Mouse (Mus musculus) ovary, postnatal 36 days (tissue): ENCODE results near the gene Ccl26.
"Not testable (repeated sequence)": the region's sequence is repeated elsewhere in the genome, so short reads cannot be mapped to it uniquely, and the experiment has no call there.

Experiments used
- DNase-seq: peaks from one replicate; pipeline ENCODE4 v3.0.0; 2022; ENCODE audit warnings: low spot score, mixed read lengths

Gene Ccl26

DNA sequence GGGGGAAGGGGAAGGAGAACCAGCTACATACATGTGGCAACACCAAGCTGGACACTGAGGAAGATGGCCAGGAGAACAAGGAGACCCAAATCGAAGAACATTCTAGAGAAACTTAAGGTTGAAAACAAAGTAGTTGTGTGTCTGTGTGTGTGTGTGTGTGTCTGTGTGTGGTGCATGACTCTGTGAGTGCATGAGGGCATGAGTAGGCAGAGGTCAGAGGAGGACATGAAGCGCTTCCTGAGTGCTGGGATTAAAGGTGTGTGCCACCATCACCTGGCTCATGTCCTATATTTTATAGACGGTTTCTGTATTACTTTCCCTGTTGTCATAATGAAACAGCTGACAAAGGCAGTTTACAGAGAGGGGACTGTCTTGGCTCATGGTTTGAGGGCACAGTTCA is at the start of gene Ccl26:
Gene Ccl26, minus strand, starts transcription at position 101 of the 400 bp plus-strand sequence.
- DNase-seq: no peak

DNA sequence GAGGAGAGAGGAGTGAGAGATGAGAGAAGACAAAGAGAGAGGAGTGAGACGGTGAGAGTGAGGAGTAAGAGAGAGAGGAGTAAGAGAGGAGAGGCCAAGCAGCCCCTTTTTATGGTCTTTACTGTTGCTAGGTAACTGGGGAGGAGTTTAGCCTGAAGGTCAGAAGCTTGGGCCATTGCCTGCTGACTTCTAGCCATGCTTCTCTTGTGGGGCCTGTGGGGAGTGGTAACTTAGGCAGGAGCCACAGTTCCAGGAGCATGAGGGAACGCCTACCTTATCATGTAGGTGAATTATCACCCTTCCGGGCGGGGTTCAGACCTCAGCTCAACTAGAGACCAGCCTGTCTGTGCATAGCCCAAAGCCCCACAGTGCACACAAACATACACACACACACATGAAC is 46.4 kb upstream of the Ccl26 start:
- DNase-seq: no peak

DNA sequence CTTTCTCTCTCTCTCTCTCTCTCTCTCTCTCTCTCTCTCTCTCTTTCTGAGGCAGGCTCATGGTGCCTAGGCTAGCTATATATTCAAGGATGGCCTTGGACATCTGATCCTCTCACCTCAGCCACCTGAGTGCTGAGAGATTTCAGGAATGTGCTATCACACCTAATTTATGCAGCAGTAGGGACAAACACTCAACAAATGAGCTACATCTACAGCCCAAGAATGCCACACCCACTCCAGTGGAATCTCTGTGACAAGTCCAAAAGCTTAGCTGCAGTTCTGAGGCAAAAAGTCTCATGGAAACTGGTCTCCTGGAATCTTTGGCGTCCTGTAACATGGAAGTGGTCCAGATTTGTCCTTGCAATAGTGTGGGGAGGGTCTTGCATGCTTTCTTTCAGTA is 44.2 kb upstream of the Ccl26 start:
- no peak for DNase-seq

DNA sequence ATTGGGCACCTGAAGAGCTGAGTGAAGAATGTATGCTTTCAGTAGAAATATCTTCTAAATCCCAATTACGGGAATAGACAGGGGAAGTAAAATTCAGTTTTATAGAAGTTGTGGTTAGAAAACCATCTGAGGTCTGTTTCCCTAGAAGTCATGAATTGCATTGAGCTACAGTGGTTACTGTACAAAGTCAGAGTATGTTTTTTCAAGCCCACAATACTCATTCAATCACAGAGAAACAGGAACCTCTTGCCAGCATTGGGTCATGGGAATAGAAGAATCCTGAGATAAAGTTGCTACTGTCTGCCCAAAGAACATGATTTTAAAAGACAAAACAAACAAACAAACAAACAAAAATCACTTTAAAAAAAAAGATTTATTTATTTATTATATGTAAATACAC is 43.3 kb upstream of the Ccl26 start:
- DNase-seq: not testable (repeated sequence)

DNA sequence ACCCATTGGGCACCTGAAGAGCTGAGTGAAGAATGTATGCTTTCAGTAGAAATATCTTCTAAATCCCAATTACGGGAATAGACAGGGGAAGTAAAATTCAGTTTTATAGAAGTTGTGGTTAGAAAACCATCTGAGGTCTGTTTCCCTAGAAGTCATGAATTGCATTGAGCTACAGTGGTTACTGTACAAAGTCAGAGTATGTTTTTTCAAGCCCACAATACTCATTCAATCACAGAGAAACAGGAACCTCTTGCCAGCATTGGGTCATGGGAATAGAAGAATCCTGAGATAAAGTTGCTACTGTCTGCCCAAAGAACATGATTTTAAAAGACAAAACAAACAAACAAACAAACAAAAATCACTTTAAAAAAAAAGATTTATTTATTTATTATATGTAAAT is 41.3 kb upstream of the Ccl26 start:
- DNase-seq: not testable (repeated sequence)

DNA sequence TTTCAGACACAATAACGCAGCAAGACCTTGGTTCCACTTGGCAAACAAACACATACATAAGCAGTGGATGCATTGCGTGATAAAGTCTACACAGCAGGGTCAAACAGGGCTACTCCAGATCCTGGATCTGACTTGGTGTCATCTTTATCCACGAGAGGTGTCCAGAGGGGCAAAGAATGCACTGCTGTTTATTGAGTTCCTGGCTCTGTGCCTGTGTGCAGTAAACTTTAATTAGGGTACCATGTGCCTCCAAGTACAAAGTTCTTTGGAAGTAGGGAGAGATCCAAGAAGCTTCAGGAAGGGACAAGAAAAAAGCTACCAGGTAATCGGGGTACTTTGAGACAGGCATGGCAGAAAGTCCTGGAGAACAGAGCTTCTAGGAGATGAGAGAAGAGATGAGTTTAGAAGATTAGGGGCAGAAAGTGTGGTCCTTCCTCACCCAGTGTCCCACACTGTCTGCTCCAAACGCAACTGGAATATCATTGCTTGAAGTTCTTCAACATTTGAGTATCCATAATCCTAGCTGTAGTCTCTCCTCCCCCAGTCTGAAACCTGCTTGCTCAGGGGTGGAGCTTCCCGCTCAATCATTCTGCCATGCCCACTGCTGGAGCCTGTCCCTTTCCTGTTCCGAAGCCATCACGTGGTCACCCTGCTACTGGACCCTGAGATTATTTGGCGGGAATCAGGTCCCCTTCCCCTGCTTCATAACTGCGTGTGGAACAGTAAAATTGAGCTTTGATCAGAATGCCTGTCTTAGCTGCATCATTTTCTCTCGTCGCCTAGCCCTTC is 26.8 kb upstream of the Ccl26 start:
- DNase-seq: no peak

DNA sequence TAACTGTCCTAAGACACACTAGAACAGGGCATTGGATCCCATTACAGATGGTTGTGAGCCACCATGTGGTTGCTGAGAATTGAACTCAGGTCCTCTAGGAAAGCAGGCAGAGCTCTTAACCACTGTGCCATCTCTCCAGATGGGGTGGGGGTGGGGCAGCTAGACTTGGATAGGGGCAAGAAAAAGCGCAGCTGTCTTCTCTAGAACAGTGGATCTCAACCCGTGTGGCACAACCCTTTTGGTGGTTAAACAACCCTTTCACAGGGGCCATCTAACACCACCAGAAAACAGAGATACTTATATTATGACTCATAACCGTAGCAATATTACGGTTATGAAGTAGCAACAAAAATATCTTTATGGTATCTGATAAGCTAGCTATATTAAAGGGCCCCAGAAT is 24.4 kb upstream of the Ccl26 start:
- no peak for DNase-seq

DNA sequence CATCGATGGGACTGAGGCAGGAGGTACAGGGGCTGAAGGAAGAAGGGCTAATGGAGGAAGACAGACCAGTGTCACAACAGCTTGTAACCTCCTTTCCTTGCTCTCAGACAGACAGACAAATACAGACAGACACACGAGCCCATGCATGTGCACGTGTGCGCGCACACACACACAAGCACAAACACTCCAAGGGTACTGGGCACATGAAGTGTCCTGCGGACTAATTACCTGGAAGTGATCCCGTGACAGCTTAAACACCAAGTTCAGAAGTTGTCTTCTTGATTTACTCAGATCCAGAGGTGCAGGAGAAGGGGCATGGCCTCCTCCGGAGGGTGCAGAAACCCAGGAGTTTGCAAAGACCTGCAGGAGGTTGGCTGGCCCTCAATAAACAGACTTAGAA is 22.3 kb upstream of the Ccl26 start:
- DNase-seq: no peak

DNA sequence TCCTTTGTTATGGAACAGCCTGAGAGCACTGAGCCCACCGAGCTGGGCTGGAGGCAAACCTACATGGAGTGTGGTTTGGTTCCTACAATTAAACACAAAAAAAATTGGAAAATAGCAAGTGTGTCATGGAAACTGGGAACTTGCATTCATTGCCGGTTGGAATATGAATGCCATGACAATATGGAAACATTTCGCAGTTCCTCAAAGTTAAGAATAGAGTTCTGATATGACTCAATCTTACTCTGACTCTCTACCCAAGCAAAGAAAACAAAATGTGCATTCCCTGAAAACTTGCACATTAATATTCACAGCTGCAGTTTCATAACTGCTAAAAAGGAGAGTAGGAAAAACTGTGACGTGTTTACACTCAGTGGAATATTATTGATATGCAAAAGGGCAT is 19.0 kb upstream of the Ccl26 start:
- no peak for DNase-seq

DNA sequence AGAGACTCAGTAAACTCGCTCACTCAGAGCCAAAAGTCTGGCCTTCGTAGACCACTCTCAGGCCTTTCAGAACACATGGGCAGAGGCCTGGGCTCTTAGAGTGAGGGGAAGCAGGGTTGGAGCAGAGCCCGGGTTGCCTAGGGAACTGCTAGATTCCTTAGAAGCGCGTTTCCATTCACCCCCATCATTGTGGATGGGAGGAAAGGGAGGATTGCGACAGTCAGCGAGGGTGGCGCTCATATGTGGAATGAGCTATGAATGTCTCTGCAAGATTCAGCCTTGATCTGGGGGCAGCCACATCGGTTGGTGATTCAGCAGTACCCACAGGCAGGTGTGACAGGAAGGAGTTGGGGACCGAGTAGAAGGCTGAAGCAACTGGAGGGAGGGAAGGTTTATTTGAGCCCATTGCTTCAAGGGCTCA is 16.0 kb upstream of the Ccl26 start:
- no peak for DNase-seq

DNA sequence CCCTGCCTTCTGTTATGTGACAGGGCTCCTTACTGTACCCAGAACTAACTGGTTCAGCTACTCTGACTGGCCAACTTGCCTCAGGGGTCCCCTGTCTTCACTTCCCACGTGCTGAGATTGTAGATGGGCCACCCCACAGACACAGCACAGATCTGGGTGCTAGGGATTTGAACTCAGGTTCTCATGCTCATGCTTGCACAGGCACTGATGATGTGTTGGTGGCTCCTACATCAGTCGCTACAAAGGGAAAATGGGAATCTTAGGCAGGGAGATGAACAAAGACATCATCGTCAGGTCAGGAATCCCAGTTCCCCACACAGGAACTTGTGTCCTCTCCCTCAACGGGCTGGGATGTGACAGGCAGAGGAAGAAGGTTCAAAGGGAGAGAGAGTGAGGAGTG is 12.7 kb upstream of the Ccl26 start:
- no peak for DNase-seq

DNA sequence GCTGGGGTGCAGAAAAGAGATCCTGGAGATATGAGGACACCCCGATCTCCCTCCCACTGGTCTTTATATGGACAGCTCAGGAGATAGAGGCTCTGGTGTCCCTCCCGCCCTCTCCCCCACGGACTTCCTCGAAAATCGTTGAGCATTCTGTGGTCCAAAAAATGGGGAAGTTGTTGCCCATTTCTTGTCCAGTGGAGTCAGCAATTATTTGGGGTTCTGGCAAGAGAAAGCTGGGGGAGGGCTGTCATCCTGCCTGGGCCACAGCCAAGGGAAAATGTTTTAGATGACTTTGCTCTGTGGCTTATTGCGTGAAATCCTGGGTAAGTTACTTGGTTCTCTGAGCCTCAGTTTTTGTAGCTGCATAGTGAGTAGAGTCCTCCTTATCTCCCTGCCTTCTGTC is 9.6 kb upstream of the Ccl26 start, which contains the start of gene Ccl24:
Gene Ccl24, minus strand, starts transcription at position 44 of the 400 bp plus-strand sequence.
- no peak for DNase-seq

DNA sequence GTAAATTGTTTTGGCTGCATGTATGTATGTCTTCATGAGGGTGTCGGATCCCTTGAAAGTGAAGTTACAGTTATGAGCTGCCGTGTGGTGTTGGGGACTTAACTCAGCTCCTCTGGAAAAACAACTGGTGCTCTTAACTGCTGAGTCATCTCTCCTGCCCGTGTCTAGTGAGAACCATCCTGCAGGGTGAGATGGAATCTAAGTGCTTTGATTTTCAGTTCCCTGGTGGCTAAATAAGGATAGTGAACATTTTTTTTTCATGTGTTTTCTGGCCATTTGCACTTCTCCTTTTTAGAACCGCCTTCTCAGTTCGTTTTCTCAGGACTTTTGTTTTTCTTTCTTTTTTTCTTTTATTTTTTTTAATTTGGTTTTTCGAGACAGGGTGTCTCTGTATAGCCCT is 5.3 kb upstream of the Ccl26 start:
- no peak for DNase-seq

DNA sequence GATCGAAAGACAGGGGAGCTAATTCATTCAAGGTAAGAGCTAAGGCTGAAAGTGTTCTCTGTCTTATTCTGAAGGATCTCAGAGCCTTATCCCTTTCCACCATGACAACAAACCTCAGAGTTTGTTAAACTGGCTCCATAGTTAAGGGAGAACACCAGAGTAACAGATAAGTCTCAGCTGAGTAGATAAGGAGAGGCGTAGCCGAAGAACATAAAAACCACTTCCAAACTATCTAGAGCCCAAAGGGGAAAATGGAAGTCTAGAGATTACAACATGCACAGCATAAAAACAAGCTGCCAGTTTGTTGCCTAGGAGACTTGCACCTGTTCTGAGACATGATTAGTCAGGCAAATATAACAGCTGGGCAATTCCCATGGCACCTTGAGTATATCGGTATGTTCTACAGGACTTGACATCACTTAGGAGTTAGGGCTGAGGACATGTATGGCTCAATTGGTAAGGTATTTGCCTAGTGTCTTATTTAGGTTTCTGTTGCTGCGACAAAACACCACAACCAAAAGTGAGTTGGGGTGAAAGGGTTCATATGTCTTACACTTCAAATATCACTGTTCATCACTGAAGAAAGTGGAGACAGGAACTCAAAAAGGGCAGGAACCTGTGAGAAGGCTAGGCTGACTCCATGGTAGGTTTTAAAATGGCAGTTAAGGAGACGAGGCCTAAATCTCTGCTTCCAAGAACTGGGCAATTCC is 4.3 kb upstream of the Ccl26 start:
- no peak for DNase-seq

DNA sequence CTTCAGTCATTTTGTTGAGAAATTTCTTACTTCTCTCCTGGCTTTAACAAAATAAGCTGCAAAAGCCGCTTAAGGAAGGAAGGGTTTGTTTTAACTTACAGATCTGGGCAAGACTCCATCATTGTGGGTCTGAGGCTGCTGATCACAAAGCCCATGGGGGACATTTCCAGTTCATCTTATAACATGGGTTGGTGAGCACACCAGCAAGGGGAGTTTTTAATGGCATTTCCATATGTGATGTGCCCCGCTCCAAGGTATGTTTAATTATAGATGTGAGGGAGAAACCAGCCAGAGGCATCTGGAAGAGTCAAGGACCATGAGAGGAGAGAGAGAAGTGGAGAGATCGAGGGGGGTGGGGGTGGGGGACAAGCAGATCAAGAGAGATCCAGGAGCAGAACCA is 5.7 kb downstream of the Ccl26 start:
- DNase-seq: no peak

DNA sequence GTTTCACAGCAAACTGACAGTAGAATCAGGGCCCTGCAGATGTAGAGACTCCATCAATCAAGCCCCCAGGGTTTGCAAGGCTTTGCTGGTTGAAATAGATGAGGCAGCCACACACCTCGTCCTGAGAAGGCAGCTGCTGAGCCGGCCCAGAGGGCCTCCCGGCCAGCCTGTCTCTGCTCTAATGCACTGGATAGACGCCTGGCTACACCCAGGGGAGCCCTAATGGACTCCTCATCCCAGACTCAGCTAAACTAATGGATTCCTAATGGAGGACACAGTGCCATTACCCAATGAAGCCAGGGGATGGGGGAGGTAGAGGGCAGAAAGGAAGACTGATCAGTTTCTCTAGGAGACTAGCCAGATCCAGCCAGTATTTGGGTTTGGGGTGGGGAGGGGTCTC is 6.3 kb downstream of the Ccl26 start:
- no peak for DNase-seq

DNA sequence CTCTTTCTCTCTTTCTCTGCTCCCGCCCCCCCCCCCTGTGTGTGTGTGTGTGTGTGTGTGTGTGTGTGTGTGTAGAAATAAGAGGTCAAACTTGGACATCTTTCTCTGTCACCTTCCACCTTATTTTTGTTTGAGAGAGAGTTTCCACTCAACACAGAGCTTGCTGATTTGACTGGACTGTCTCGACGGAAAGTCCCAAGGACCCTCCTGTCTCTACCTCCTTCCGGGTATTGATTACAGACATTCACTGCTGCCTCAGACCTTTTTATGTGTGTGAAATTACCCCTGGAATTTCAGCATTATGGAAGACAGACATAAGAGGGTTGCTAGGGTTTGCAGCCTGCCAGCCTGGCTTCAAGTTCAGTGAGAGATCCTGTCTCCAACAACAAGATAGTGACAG is 7.1 kb downstream of the Ccl26 start:
- DNase-seq: no peak

DNA sequence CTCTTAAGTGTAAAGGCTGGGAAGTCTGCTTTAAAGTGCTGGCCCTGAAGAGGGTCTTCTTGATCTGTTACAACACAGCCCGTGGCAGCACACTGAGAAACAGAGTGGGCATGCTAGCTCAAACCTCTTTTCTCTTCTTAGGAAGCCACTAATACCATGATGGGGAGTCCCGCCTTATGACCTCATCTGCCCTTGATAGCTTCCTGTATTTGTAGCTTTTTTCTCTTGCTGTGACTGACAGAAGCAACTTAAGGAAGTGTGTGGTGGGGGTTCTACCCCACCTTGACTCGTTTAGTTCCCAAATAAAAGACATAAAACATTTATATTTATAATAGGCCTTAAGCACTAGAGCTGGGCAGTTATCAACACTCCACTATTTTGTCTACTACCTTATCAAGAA is 11.8 kb downstream of the Ccl26 start:
- no peak for DNase-seq

DNA sequence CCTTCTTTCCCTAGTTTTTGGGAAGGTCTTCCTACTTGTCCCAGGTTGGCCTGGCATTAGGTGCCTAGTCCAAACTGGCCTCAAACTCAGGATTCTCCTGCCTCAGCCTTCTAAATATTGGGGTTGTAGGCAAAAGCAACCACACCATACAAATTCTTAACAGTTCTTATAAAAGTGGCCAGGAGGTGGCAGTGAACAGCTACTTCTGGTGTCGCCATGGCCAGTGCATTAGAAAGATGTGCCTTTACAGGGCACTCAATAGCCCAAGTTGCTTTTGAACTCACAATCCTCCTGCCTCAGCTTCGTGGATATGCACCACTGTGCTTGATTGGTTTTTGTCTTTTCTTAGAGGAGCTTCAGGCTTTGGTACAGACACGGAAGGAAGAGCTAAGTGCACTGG is 12.5 kb downstream of the Ccl26 start:
- no peak for DNase-seq

DNA sequence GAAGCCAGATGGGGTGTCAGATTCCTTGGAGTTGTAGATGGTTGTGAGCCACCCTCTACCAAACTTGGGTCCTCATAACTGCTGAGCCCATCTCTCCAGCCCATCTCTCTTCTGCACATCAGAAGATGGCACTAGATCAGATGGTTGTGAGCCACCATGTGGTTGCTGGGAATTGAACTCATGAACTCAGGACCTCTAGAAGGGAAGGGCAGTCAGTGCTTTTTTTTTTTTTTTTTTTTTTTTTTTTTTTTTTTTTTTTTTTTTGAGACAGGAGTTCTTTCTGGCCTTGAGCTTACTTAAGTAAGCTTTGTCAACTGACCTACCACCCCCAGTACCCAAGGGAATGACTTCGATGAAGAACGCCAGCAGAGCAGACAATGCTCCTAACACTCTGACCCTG is 15.4 kb downstream of the Ccl26 start:
- no peak for DNase-seq

DNA sequence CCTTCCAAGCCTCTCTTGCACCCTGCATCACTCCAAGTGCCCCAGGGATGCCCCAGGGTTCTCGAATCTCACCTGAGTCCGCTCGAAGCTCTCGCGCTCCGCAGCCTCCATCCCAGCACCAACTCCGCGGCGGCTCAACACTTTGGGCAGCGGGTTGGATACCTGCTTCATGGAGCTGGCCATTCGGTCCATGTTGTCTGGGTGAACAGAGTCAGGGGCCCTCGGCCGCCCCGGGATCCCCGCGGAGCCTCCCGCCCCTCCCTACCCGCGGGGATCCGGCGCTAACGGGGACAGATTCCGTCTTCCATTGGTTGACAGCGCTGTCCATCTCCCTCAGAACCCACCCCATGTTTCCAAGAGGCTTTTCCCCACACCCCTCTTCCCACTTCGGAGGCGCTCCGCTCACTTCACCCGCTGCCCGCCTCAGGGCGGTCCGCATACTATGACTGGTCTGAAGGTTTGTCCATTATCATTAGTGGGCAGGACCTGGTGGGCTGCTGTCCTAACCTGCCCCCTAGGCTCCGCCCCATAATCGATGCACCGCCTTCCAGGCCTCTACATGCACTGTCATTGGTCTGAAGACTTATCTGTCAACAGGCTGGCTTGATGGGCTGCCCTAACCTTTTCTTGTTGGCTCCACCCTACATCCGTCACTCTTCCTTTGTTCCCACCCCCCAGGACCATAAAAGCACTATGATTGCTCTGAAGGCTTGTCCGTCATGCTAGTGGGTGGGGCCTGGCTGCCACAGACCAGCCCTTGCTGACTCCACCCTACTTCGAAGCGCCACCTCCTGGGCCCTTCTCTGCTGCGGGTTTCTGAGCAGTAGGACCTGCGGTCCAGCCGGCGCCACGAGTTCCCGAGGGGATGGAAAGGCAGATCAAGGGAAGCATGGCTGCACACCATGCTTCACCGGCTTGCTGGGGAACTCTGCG is 18.2 kb downstream of the Ccl26 start, which contains the start of gene Hip1:
Gene Hip1, minus strand, starts transcription at position 256 of the 933 bp plus-strand sequence.
- DNase-seq: peak; percentile 99

DNA sequence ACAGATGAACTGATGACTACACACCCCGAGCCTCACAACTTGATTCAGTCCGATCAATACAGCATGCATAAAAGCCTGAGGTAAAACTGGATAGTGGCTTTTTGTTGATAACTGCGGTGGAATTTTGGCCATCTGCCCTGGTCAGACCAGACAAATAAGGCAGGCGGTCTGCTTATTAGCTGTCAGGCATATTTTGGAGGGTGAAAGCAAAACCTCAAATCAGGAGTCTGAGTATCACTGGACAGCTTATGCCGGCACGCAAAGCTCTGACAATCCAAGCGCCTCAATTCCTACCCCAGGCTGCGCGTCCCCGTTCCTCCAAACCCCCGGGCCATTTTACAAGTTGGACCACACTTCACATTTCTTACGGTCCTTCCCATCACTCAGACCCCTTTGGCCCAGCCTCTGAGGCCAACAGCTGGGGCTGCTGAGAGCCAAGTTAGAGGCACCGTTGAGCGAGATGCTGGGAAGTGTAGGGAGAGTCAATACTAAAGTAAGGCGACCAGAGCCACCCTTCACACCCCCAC is 19.3 kb downstream of the Ccl26 start:
- peak; percentile 6 for DNase-seq
